Mouse (Mus musculus) gastrocnemius, adult 18-20 months (tissue): Measurements from ENCODE around the gene Dffa. TPM values are rescaled to one million over a fixed set of nuclear protein-coding genes. Genes with fewer than 3 reads are reported as not detected.

ENCODE experiments used
- DNase-seq: peaks from one replicate; pipeline ENCODE4 v3.0.0; 2021; ENCODE audit warnings: low spot score
- long read RNA-seq, 2 experiments: library from polyadenylated mRNA; stranded (forward); transcript quantifications; one replicate each; pipeline ENCODE4 v2.0.0; 2021
- total RNA-seq, 2 experiments: library from RNA; stranded (reverse); gene quantifications; 2 replicates each; pipeline ENCODE4 v1.2.3; 2021

Dffa gene
- total RNA-seq: 10 to 100 TPM; 72.7 to 76.3 TPM
- long read RNA-seq, experiment 1, transcript Dffa-202 (5 exons, 1,835 nt): minor isoform, 7 of 18 reads
- long read RNA-seq, experiment 1, transcript Dffa-201 (6 exons, 2,457 nt): major isoform, 8 of 18 reads
- long read RNA-seq, experiment 1, partial matches to known transcripts: 0 of 18 reads
- long read RNA-seq, experiment 1, other reads (novel, unspliced or antisense): 3 of 18 reads
- long read RNA-seq, experiment 2, transcript Dffa-201 (6 exons, 2,457 nt): major isoform, 5 of 21 reads
- long read RNA-seq, experiment 2, partial matches to known transcripts: 1 of 21 reads
- long read RNA-seq, experiment 2, other reads (novel, unspliced or antisense): 13 of 21 reads

- DNase-seq: peak; percentile 95
Measured at GRCm38 (mm10) chr4:149103875-149104561, at the start of gene Dffa. Dffa (plus strand) TSS chr4:149104146.

- no peak for DNase-seq
Measured at GRCm38 (mm10) chr4:149055847-149056246, 48.1 kb upstream of the Dffa start.

GRCm38 (mm10) chr4:149056957-149057356 is 47.0 kb upstream of the Dffa start:
- no peak for DNase-seq

GRCm38 (mm10) chr4:149057470-149057869 is 46.5 kb upstream of the Dffa start:
- DNase-seq: no peak

DNA sequence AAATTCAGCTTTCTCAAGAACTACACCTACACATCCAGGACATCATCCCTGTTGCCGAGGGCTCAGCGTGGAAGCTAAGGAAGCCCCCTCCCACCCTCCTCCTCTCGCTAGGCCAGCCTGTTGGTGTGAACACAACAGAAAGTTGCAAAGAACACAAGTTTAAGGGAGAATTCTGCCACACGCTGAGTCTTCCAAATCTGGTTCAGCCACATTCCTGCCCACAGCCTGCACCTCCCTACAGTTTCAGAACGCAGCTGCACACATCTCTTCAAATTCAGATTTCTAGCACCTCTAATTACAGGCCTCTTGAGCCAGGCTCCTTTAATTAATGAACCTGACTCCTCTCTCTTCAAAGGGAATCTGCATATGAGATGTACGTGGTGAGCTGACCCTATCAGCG is 45.6 kb upstream of the Dffa start:
- no peak for DNase-seq

DNA sequence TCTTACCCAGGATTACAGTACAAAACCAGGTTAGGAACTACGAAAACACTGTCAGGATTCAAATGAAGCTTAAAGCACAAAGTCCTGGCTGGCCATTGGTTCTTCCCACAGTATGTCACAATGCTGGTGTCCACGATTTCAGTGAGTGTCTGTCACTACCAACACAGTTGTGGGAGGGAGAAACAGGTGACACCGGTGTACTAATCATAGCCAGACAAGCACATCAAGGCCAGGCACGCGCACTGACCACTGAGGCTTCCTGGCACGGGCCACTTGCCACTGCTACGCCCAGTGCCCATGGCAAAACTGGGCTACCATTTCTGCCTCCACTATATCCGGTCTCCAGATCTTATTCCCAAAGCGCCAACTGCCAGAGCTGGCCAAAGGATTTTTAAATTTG is 44.2 kb upstream of the Dffa start:
- peak; percentile 23 for DNase-seq

DNA sequence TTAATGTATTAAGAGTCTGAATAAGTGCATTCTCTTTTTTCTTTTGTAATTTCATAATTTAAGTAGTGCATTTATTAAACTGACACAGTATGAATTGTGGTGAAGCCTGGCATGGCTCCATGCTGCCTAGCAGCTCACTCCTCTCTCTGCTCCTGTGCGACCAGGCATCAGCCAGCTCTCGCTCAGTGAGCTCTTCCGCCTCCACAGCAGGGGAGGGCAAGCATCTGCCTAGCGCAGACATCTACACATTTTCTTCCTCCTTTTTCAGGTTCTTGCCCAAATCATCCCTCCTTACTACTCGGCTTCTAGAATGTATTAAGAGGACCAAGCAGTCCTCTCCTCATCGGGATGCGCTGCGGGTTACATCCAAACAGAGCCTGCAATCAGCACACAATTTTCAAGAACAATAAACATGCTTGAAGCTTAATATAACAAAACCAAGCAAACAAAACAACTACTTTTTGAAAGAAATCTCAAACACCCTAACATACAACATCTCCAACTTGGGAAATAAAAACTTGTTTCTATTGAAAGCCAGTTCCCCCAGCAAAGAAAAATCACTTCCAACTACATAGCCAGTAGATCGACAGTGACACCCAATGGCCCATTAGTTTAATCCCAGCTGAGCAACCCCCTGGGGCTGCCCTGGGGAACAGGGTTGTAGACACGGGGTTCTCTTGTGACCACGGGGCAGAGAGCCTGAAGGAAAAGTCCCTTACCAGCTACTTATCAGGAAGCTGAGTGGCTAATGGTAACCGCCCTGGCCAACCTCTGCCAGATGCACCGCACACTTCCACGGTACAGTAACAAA is 43.1 kb upstream of the Dffa start:
- DNase-seq: no peak

- DNase-seq: no peak
Measured at GRCm38 (mm10) chr4:149061432-149061718, 42.6 kb upstream of the Dffa start.

DNA sequence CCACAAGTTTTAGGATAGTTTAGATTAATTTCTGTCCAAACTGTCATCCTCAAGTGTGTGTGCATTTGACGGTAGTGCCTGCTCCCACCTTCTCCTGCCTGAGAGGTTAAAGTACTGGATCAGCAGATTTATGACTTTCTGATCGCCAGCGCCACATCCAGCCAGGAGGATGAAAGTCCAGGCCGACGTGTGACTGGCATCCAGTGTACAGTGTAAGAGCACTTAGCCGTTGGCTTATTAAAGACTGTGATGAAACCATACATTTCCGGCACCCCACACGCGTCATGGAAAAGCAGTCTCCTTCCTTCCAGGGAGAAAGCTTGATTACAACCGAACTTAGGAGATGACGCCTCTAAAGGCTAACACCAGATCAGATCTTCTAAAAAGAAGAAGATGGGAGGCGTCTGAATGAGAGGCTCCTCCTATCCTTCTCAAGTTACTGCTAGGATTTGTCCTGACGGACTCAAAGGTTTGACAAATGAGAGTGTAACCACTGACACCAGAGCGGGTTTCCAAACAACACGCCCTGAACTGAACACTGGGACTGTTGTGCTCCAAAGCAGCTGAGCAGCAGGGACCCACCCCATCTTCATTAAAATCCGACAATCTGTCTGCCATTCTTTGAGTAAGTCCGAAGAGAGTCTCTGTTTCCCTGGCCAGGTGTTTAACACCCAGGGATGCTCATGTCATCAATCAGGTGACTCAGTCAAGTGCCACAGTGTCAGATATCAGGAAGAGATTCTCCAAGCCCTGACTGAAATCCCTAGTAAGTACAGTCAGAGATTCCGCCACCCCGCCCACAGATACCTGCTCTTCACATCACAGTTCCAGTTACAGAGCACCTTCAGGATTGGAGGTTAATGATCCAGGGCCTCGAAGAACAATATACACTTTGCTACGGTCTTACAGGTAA is 41.3 kb upstream of the Dffa start:
- no peak for DNase-seq

- DNase-seq: no peak
Measured at GRCm38 (mm10) chr4:149064061-149064854, 39.7 kb upstream of the Dffa start.

DNA sequence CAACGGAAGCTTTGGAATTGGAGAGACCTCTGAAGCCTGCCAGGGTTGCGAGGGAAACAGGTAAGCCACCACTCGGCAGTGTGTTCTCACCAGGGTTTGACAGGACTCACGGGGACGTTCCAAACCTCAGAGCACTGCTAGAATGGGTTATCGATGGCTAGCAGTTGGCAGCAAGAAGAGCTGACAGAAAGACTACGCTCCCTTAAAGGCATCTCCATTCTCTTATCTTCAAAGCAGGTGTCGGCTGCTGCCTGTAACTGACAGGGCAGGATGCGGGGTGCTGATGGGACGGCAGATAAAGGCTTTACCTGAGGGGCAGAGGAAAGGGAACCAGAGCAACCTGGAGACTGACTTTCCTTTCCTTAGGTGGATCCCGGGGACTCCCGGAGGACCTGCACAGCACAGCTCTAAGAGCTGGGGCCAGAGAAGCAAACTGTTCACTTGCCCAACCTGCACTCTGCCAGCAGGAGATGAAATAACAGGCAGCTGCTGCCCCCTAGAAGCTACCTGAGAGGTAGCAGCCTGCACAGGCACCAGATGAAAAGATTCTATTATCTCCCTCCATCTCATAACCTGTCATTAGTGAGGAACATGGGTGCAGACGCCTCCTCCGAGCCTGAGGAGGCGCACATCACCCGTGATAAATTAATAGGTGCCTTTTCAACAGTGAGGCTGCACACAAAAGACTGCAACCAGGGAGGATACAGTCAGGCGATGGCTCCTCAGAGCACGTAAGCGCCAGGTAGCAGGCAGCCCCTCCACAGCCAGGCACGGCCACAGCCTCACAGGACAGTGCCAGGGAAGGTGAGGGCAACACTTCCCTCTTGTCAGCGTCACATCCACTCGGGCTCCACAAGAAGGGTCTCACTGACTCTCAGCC is 37.0 kb upstream of the Dffa start:
- peak; percentile 48 for DNase-seq

DNA sequence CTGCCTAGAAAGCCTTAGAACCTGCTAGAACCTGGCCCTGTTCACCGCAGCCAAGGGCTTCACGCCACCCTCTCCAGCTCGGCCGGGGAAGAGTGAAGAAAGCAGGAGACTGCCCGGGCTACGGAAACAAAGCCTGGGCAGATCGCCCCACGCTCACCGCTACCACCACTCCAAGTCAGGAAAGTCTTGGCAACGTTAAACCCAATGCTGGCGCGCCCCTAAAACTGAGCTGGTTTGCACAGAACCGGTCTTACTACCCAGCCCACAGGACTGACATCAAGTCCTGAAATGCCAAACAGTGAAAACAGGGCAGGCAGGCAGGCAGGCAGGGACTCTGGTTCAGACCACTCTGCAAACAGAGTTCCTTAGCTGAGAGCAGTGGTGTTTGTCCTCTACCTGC is 28.9 kb upstream of the Dffa start:
- DNase-seq: no peak

- DNase-seq: peak; percentile 67
Measured at GRCm38 (mm10) chr4:149075871-149076575, 27.9 kb upstream of the Dffa start.

DNA sequence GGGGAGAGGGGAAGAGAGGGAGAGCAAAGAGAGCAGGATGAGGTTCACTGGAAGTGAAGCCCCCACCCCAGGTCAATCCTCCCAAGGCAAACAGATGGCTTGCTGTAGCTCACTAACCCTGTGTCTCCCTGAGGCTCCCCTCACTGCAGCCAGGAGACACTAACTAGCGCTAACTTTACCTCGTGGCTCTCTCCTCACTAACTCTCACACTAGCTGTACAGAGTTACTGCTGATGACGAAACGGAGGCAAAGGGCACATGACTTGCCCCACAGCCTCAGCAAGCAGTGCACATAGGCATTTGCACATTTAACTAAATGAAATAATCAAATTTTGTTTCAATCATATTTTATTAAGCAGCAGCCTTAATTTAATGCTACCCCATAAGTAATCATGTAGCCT is 25.7 kb upstream of the Dffa start:
- DNase-seq: no peak

- DNase-seq: no peak
Measured at GRCm38 (mm10) chr4:149079629-149080028, 24.3 kb upstream of the Dffa start.

DNA sequence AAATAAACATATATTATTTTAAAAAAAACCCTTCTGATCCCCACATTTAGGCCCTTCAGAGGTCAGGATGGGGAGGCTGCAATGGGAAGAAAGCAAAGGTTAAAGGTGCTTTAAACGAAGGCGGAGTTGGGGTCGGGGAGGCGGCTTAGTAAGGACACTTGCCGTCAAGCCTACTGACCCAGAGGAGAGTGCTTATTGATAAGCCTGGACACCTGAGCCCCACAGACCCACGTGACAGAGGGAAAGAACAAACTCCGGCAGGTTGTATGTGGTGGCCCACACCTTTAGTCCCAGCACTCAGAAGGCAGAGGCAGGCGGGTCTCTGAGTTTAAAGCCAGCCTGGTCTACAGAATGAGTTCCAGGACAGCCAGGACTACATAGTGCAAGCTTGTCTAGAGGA is 23.8 kb upstream of the Dffa start:
- no peak for DNase-seq

- peak; percentile 68 for DNase-seq
Measured at GRCm38 (mm10) chr4:149081528-149081927, 22.4 kb upstream of the Dffa start.

- no peak for DNase-seq
Measured at GRCm38 (mm10) chr4:149085381-149085780, 18.6 kb upstream of the Dffa start.

DNA sequence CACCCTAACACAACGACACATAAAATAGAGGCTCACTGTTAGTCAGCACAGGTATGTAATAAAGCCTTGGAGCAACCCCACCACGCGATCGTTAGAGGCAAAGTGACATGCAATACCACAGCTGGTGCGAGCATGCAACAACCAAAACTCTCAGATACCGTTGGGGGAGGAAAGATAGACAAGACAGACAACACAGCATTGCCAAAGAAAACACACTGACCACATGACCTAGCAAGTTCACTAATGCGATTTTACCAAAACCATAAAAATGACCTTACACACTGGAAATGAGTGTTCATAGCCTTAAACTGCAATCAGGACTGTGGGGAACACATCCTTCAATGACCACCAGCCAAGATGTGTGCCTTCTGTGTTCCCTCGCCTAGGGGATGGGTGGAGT is 12.6 kb upstream of the Dffa start:
- DNase-seq: no peak
